Mouse (Mus musculus) right cerebral cortex, adult 18-20 months (tissue): Measurements from ENCODE around the gene Cabp4.

Experiments
- DNase-seq: peaks from one replicate; pipeline ENCODE4 v3.0.0; 2022; ENCODE audit warnings: mixed read lengths

The Cabp4 gene

GRCm38 (mm10) chr19:4164100-4164499, 20.3 kb upstream of the Cabp4 start:
- no peak for DNase-seq

- no peak for DNase-seq
Observed at GRCm38 (mm10) chr19:4163543-4163887, 19.7 kb upstream of the Cabp4 start.

- peak; percentile 98 for DNase-seq
Observed at GRCm38 (mm10) chr19:4162646-4163542, 19.1 kb upstream of the Cabp4 start, which contains the start of gene Rps6kb2. Gene Rps6kb2, minus strand, starts transcription at chr19:4163354.

- DNase-seq: no peak
Observed at GRCm38 (mm10) chr19:4159049-4159448, 15.2 kb upstream of the Cabp4 start.

GRCm38 (mm10) chr19:4156771-4157170, 12.9 kb upstream of the Cabp4 start:
- no peak for DNase-seq

GRCm38 (mm10) chr19:4156073-4156579, 12.3 kb upstream of the Cabp4 start:
- DNase-seq: no peak

GRCm38 (mm10) chr19:4155223-4156072, 11.6 kb upstream of the Cabp4 start:
- DNase-seq: no peak

- DNase-seq: no peak
Observed at GRCm38 (mm10) chr19:4154437-4155222, 10.8 kb upstream of the Cabp4 start.

- no peak for DNase-seq
Observed at GRCm38 (mm10) chr19:4153232-4153654, 9.4 kb upstream of the Cabp4 start, which contains the start of gene Ptprcap. Gene Ptprcap, plus strand, starts transcription at chr19:4153604.

GRCm38 (mm10) chr19:4152445-4153231, 8.8 kb upstream of the Cabp4 start:
- no peak for DNase-seq

GRCm38 (mm10) chr19:4151898-4152297, 8.1 kb upstream of the Cabp4 start:
- no peak for DNase-seq

- DNase-seq: no peak
Observed at GRCm38 (mm10) chr19:4151488-4151860, 7.6 kb upstream of the Cabp4 start.

- no peak for DNase-seq
Observed at GRCm38 (mm10) chr19:4150567-4151487, 7.0 kb upstream of the Cabp4 start.

- DNase-seq: no peak
Observed at GRCm38 (mm10) chr19:4149764-4150461, 6.1 kb upstream of the Cabp4 start.

GRCm38 (mm10) chr19:4149283-4149682, 5.5 kb upstream of the Cabp4 start:
- no peak for DNase-seq

- DNase-seq: no peak
Observed at GRCm38 (mm10) chr19:4148819-4149218, 5.0 kb upstream of the Cabp4 start.

GRCm38 (mm10) chr19:4148491-4148806, 4.6 kb upstream of the Cabp4 start, which contains the start of gene Coro1b:
Gene Coro1b, plus strand, starts transcription at chr19:4148619.
- DNase-seq: peak; percentile 95

GRCm38 (mm10) chr19:4147782-4148490, 4.1 kb upstream of the Cabp4 start:
- no peak for DNase-seq

- DNase-seq: no peak
Observed at GRCm38 (mm10) chr19:4147022-4147405, 3.2 kb upstream of the Cabp4 start.
